Mouse (Mus musculus): Measurements from ENCODE around the gene Aoc2.

DNA sequence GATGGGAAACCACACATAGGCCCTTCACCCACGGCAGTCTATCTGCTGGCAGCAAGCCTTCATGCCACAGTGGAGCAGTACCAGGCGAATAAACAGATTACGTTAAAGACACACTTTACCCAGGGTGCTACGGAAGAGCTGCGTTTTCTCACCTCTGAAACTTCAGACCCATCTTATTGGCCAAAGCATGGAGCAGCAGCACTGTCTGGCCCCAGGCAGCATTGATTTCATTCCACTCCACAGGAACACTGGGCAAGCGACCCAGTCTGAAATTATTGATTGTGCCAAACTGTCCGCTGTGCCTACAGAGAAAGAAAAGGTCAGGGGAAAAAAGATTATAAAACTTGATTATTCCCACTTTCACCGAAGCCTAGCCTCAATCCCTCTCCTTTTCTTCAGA is 33.6 kb upstream of the Aoc2 start:
- no peak for TF ChIP-seq CTCF (IDR thresholded peaks at IDR 0.05; ENCODE audit: insufficient read depth, low read length)
- TF ChIP-seq POLR2A (IDR thresholded peaks at IDR 0.05; ENCODE audit: borderline replicate concordance, extremely low read depth, low read depth, low read length), result no peak
